Mouse (Mus musculus): Measurements from ENCODE around the gene Npr2. TPM values are rescaled to one million over a fixed set of nuclear protein-coding genes. Genes with fewer than 3 reads are reported as not detected.
"Not testable (repeated sequence)": the region's sequence is repeated elsewhere in the genome, so short reads cannot be mapped to it uniquely, and the experiment has no call there.

Npr2 gene
- polyA plus RNA-seq, 1 experiment, result 115 TPM

- no peak overlapping the region for H3K27ac ChIP-seq (ENCODE audit: insufficient read depth, low read length)
- H3K4me1 ChIP-seq (ENCODE audit: control insufficient read depth, insufficient read depth, low read length), result no peaks in the 10 kb centered on the region
- TF ChIP-seq CTCF (IDR thresholded peaks at IDR 0.05; ENCODE audit: extremely low read depth, insufficient read depth, low read length) (no peak), POLR2A (IDR thresholded peaks at IDR 0.05; ENCODE audit: extremely low read depth, insufficient read depth, low read length) (no peak)
- no peak overlapping the region for H3K4me3 ChIP-seq (ENCODE audit: insufficient read depth, low read length)
These were observed 38.3 kb upstream of the Npr2 start for GRCm38 (mm10) chr4:43593453-43593852.

- not testable (repeated sequence) for H3K4me3 ChIP-seq (ENCODE audit: insufficient read depth, low read length); H3K27ac ChIP-seq (ENCODE audit: insufficient read depth, low read length); H3K4me1 ChIP-seq (ENCODE audit: control insufficient read depth, insufficient read depth, low read length)
These were observed 35.1 kb upstream of the Npr2 start for GRCm38 (mm10) chr4:43596597-43596996.

GRCm38 (mm10) chr4:43598200-43598599 is 33.5 kb upstream of the Npr2 start:
- TF ChIP-seq POLR2A (IDR thresholded peaks at IDR 0.05; ENCODE audit: extremely low read depth, insufficient read depth, low read length), result no peak
- no peak for TF ChIP-seq CTCF (IDR thresholded peaks at IDR 0.05; ENCODE audit: extremely low read depth, insufficient read depth, low read length)
- no peak overlapping the region for H3K4me3 ChIP-seq (ENCODE audit: insufficient read depth, low read length)
- no peak overlapping the region for H3K27ac ChIP-seq (ENCODE audit: insufficient read depth, low read length)
- H3K4me1 ChIP-seq (ENCODE audit: control insufficient read depth, insufficient read depth, low read length), result no peaks in the 10 kb centered on the region

GRCm38 (mm10) chr4:43598650-43599380 is 32.9 kb upstream of the Npr2 start:
- TF ChIP-seq CTCF (IDR thresholded peaks at IDR 0.05; ENCODE audit: extremely low read depth, insufficient read depth, low read length) (no peak), POLR2A (IDR thresholded peaks at IDR 0.05; ENCODE audit: extremely low read depth, insufficient read depth, low read length) (no peak)
- no peak overlapping the region for H3K4me3 ChIP-seq (ENCODE audit: insufficient read depth, low read length)
- H3K27ac ChIP-seq (ENCODE audit: insufficient read depth, low read length), result no peak overlapping the region
- H3K4me1 ChIP-seq (ENCODE audit: control insufficient read depth, insufficient read depth, low read length), result no peaks in the 10 kb centered on the region

- Histone ChIP-seq H3K4me3 (ENCODE audit: insufficient read depth, low read length) (no peak overlapping the region), H3K27ac (ENCODE audit: insufficient read depth, low read length) (no peak overlapping the region), H3K4me1 (ENCODE audit: control insufficient read depth, insufficient read depth, low read length) (no peaks in the 10 kb centered on the region)
- TF ChIP-seq POLR2A (IDR thresholded peaks at IDR 0.05; ENCODE audit: extremely low read depth, insufficient read depth, low read length), result no peak
These were observed 31.4 kb upstream of the Npr2 start for GRCm38 (mm10) chr4:43600195-43600934.

GRCm38 (mm10) chr4:43604099-43604498 is 27.6 kb upstream of the Npr2 start:
- TF ChIP-seq POLR2A (IDR thresholded peaks at IDR 0.05; ENCODE audit: extremely low read depth, insufficient read depth, low read length), result no peak
- TF ChIP-seq CTCF (IDR thresholded peaks at IDR 0.05; ENCODE audit: extremely low read depth, insufficient read depth, low read length), result no peak
- H3K27ac ChIP-seq (ENCODE audit: insufficient read depth, low read length), result no peak overlapping the region

GRCm38 (mm10) chr4:43604751-43605685 is 26.7 kb upstream of the Npr2 start:
- TF ChIP-seq POLR2A (IDR thresholded peaks at IDR 0.05; ENCODE audit: extremely low read depth, insufficient read depth, low read length) (no peak), CTCF (IDR thresholded peaks at IDR 0.05; ENCODE audit: extremely low read depth, insufficient read depth, low read length) (no peak)

More at GRCm38 (mm10) chr4:43604099-43604498, 27.6 kb upstream of the Npr2 start:
- no peak overlapping the region for H3K4me3 ChIP-seq (ENCODE audit: insufficient read depth, low read length)
- no peaks in the 10 kb centered on the region for H3K4me1 ChIP-seq (ENCODE audit: control insufficient read depth, insufficient read depth, low read length)

GRCm38 (mm10) chr4:43612534-43612933 is 19.2 kb upstream of the Npr2 start:
- TF ChIP-seq CTCF (IDR thresholded peaks at IDR 0.05; ENCODE audit: extremely low read depth, insufficient read depth, low read length) (no peak), POLR2A (IDR thresholded peaks at IDR 0.05; ENCODE audit: extremely low read depth, insufficient read depth, low read length) (no peak)
- Histone ChIP-seq H3K4me1 (ENCODE audit: control insufficient read depth, insufficient read depth, low read length) (no peaks in the 10 kb centered on the region), H3K4me3 (ENCODE audit: insufficient read depth, low read length) (no peak overlapping the region), H3K27ac (ENCODE audit: insufficient read depth, low read length) (no peak overlapping the region)

More at GRCm38 (mm10) chr4:43604751-43605685, 26.7 kb upstream of the Npr2 start:
- H3K27ac ChIP-seq (ENCODE audit: insufficient read depth, low read length), result no peak overlapping the region
- no peaks in the 10 kb centered on the region for H3K4me1 ChIP-seq (ENCODE audit: control insufficient read depth, insufficient read depth, low read length)
- H3K4me3 ChIP-seq (ENCODE audit: insufficient read depth, low read length), result no peak overlapping the region

- Histone ChIP-seq H3K27ac (ENCODE audit: insufficient read depth, low read length) (no peak overlapping the region), H3K4me1 (ENCODE audit: control insufficient read depth, insufficient read depth, low read length) (no peaks in the 10 kb centered on the region), H3K4me3 (ENCODE audit: insufficient read depth, low read length) (no peak overlapping the region)
- TF ChIP-seq CTCF (IDR thresholded peaks at IDR 0.05; ENCODE audit: extremely low read depth, insufficient read depth, low read length) (no peak), POLR2A (IDR thresholded peaks at IDR 0.05; ENCODE audit: extremely low read depth, insufficient read depth, low read length) (no peak)
These were observed 18.5 kb upstream of the Npr2 start for GRCm38 (mm10) chr4:43613060-43613730.
